Mouse (Mus musculus): ENCODE data around the gene Mettl4. TPM values are rescaled to one million over a fixed set of nuclear protein-coding genes. Genes with fewer than 3 reads are reported as not detected.

The Mettl4 gene
- total RNA-seq (2017), result 27.5 and 31.1 TPM in 2 replicates

GRCm38 (mm10) chr17:94749466-94750135, at the start of gene Mettl4:
Gene Mettl4, minus strand, starts transcription at chr17:94750019.
- peak; percentile 92 for ATAC-seq (replicated peaks; ENCODE audit: low read depth, poor library complexity, severe bottlenecking)

GRCm38 (mm10) chr17:94778871-94779482, 29.2 kb upstream of the Mettl4 start:
- 0 out of 2 replicates have a peak, but pooled peaks have one; percentile 15 for ATAC-seq (replicated peaks; ENCODE audit: low read depth, poor library complexity, severe bottlenecking)

GRCm38 (mm10) chr17:94768491-94768890, 18.7 kb upstream of the Mettl4 start:
- ATAC-seq (replicated peaks; ENCODE audit: low read depth, poor library complexity, severe bottlenecking), result peak; percentile 32; the same call in 1 of the 2 replicates

GRCm38 (mm10) chr17:94764711-94765110, 14.9 kb upstream of the Mettl4 start:
- no peak for ATAC-seq (replicated peaks; ENCODE audit: low read depth, poor library complexity, severe bottlenecking)

GRCm38 (mm10) chr17:94764011-94764410, 14.2 kb upstream of the Mettl4 start:
- no peak for ATAC-seq (replicated peaks; ENCODE audit: low read depth, poor library complexity, severe bottlenecking)

GRCm38 (mm10) chr17:94762405-94762804, 12.6 kb upstream of the Mettl4 start:
- ATAC-seq (replicated peaks; ENCODE audit: low read depth, poor library complexity, severe bottlenecking), result no peak

- peak; percentile 18 for ATAC-seq (replicated peaks; ENCODE audit: low read depth, poor library complexity, severe bottlenecking)
Observed at GRCm38 (mm10) chr17:94750136-94750729, 414 bp upstream of the Mettl4 start.

GRCm38 (mm10) chr17:94738173-94738572, 11.6 kb downstream of the Mettl4 start:
- ATAC-seq (replicated peaks; ENCODE audit: low read depth, poor library complexity, severe bottlenecking), result no peak

GRCm38 (mm10) chr17:94735885-94736284, 13.9 kb downstream of the Mettl4 start:
- 0 out of 2 replicates have a peak, but pooled peaks have one; percentile 14 for ATAC-seq (replicated peaks; ENCODE audit: low read depth, poor library complexity, severe bottlenecking)

GRCm38 (mm10) chr17:94735437-94735836, 14.4 kb downstream of the Mettl4 start:
- ATAC-seq (replicated peaks; ENCODE audit: low read depth, poor library complexity, severe bottlenecking), result peak; percentile 78

GRCm38 (mm10) chr17:94730416-94730815, 19.4 kb downstream of the Mettl4 start:
- peak; percentile 86 for ATAC-seq (replicated peaks; ENCODE audit: low read depth, poor library complexity, severe bottlenecking)

- ATAC-seq (replicated peaks; ENCODE audit: low read depth, poor library complexity, severe bottlenecking), result peak; percentile 46
Observed at GRCm38 (mm10) chr17:94726750-94727149, 23.1 kb downstream of the Mettl4 start.

- ATAC-seq (replicated peaks; ENCODE audit: low read depth, poor library complexity, severe bottlenecking), result no peak
Observed at GRCm38 (mm10) chr17:94673515-94674317, 76.1 kb downstream of the Mettl4 start.
